Mouse (Mus musculus) lung, postnatal 0 days (tissue): ENCODE data around the gene 1600002K03Rik. TPM values are rescaled to one million over a fixed set of nuclear protein-coding genes. Genes with fewer than 3 reads are reported as not detected.

Experiments
- ATAC-seq: fragments of 200-750 bp; cut with Nextera tagmentation; 2 replicates; pipeline ENCODE4 v1.8.0; 2017; ENCODE audit warnings: moderate library complexity
- DNase-seq: peaks from one replicate; pipeline ENCODE4 v3.0.0-alpha.2; 2016; ENCODE audit warnings: low spot score
- H3K27ac ChIP-seq: fragments of 300-500 bp; sonication (generic); 2 replicates; pipeline ENCODE4 v1.5.1; 2014; ENCODE audit warnings: antibody characterized with exemption, mild to moderate bottlenecking, low read length, mixed read lengths
- H3K27me3 ChIP-seq: fragments of 300-500 bp; sonication (generic); replicated peaks from 2 replicates; pipeline ENCODE4 v1.6.1; 2014; ENCODE audit warnings: low read length, mixed read lengths; ENCODE audit not compliant: insufficient read depth
- H3K36me3 ChIP-seq: fragments of 300-500 bp; sonication (generic); 2 replicates; pipeline ENCODE4 v1.6.1; 2014; ENCODE audit warnings: low read length, mixed read lengths; ENCODE audit not compliant: insufficient read depth
- H3K4me1 ChIP-seq: fragments of 300-500 bp; sonication (generic); 2 replicates; pipeline ENCODE4 v1.6.1; 2014; ENCODE audit warnings: antibody characterized with exemption, low read depth, low read length, mixed read lengths; ENCODE audit not compliant: insufficient read depth
- H3K4me2 ChIP-seq: fragments of 300-500 bp; sonication (generic); replicated peaks from 2 replicates; pipeline ENCODE4 v1.6.1; 2014; ENCODE audit warnings: low read depth, mild to moderate bottlenecking, low read length, moderate library complexity, mixed read lengths
- H3K4me3 ChIP-seq: fragments of 300-500 bp; sonication (generic); 2 replicates; pipeline ENCODE4 v1.5.1; 2014; ENCODE audit warnings: low read depth, low read length
- H3K9ac ChIP-seq: fragments of 300-500 bp; sonication (generic); replicated peaks from 2 replicates; pipeline ENCODE4 v1.6.1; 2014; ENCODE audit warnings: low read depth, mild to moderate bottlenecking
- H3K9me3 ChIP-seq: fragments of 300-500 bp; sonication (generic); 2 replicates; pipeline ENCODE4 v1.6.1; 2016; ENCODE audit warnings: low read length, mixed read lengths
- CTCF ChIP-seq: IDR thresholded peaks from 2 replicates; pipeline ENCODE4 v1.5.1; 2016; ENCODE audit warnings: antibody characterized with exemption, mild to moderate bottlenecking
- EP300 ChIP-seq: IDR thresholded peaks from 2 replicates; pipeline ENCODE4 v1.6.1; 2016; ENCODE audit warnings: antibody characterized with exemption, mild to moderate bottlenecking, control low read depth
- WGBS: fragments of 180-500 bp; shearing (Covaris S2); extraction: QIAGEN DNeasy Blood & Tissue Kit; methylation state at CpG from one replicate; pipeline ENCODE4 v1.1.7; 2014; 5-methylcytosine and 5-hydroxymethylcytosine counted together
- polyA plus RNA-seq: library from polyadenylated mRNA; unstranded; fragments of >200 nt; fragmentation: Nextera tagmentation; extraction: Ambion mirVana; gene quantifications from 2 replicates; pipeline ENCODE4 v1.2.1, GENCODE M21; 2015

The 1600002K03Rik gene
- polyA plus RNA-seq, 1 experiment from 2014 or later = 11.7 TPM

DNA sequence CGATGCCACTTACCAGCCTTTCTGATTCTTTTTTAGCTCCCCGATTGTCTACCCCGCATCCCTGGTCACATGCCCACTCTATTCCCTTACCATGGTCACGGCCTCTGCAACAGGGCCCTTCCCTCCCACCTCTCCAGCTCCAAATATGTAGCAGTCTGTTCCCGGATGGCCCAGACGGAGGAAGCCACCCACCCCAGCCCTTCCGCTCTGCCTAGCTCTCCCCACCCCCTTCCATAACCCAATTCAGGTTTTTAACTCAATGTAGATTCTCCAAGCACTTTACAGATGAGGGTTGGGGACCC, 16.0 kb upstream of the 1600002K03Rik start:
- Histone ChIP-seq H3K4me3 (no peak overlapping the region), H3K4me1 (peaks cover 59% of the 10 kb centered on the region), H3K4me2 (no peak overlapping the region), H3K9me3 (no peaks in the 10 kb centered on the region), H3K36me3 (peaks cover 40% of the 10 kb centered on the region), H3K9ac (no peak overlapping the region), H3K27me3 (no peaks in the 10 kb centered on the region), H3K27ac (peak overlapping the region; percentile 98)
- DNase-seq (peak; percentile 76), ATAC-seq (no peak)
- WGBS = 33% methylated on average over 7 of the region's 7 CpGs
- TF ChIP-seq EP300 (peak; percentile 46; the same call in 1 of the 2 replicates), CTCF (no peak)

DNA sequence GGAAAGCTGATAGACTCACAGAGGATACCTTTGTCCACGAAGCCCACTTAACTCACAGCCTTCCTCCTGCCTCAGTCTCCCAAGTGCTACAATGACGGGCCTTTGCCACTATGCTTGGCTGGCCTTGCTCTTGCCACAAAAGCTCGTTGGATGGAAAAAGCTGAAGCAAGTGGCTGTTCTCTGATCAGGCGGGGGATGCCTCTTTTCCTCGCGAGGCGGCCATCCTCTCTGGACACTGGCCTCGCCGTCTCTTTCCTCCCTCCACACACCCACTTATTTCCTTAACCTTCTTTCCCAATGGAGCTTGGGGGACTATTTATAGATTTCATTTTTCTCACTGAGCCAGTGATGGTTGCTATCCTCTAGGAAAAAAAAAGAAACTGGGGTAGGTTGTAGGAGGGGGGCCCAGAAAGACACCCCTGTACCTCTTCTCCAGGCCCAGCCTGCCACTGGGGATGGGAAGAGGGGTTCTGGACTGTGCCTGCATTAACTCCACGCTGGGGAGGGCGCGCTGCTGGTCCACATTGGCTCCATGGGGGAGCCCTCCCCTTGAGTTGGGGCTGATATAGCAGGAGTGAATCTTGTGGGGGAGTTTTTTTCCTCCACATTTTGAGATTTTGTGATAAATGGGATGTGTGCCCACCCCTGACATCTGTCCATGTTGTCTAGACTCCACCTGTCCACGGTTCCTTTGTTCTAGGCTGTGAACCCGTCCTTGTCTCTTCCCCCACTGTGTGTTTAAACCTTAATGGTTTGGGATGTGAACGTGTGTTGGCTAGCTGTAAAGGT, 15.4 kb upstream of the 1600002K03Rik start:
- no peak overlapping the region for H3K4me3 ChIP-seq
- no peaks in the 10 kb centered on the region for H3K27me3 ChIP-seq
- no peak overlapping the region for H3K4me2 ChIP-seq
- no peak for TF ChIP-seq EP300
- TF ChIP-seq CTCF = no peak
- no peaks in the 10 kb centered on the region for H3K9me3 ChIP-seq
- no peak overlapping the region for H3K9ac ChIP-seq
- peaks cover 61% of the 10 kb centered on the region for H3K4me1 ChIP-seq
- ATAC-seq = no peak
- no peak for DNase-seq
- peak overlapping the region; percentile 98 for H3K27ac ChIP-seq
- H3K36me3 ChIP-seq = peaks cover 40% of the 10 kb centered on the region
- WGBS = 48% methylated on average over 15 of the region's 15 CpGs

DNA sequence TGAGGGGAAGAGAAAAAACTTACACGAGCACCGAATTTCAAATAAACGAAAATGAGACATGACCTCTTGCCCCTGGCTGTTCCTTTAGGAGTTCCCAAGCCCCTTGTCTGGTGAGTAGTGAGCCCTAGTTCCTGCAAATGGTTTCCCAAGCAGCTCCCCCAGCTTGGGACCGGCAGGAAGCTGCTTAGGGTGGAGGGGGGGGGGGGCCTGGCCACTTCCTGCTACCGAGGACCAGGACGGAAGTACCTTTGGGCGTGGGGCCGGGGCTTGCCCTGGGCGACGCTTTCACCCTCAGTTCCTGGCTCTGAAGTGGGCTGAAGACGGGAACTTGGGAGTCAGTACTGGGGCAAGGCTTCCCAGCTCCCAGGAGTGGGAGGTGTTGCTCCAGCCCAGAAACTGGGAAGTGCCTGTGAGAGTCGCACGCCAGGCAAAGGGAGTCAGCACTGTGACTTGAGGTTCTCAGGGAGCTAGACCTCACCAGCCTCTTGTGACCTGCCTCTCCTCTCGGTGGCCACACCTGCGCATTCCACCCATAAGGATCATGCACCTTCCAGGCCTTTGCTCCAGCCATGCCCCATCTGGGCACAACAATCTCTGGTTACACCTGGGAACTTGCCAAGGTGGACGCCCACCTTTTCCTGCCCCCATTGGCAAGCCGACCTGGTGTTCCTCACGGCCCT, 14.3 kb upstream of the 1600002K03Rik start:
- ATAC-seq (peak; percentile 42), DNase-seq (peak; percentile 94)
- 2% methylated on average over 18 of the region's 18 CpGs for WGBS
- H3K27ac ChIP-seq = peak overlapping the region; percentile 98
- H3K4me3 ChIP-seq = no peak overlapping the region
- H3K9me3 ChIP-seq = no peaks in the 10 kb centered on the region
- TF ChIP-seq CTCF (no peak), EP300 (peak; percentile 75)
- peak overlapping the region; percentile 67 for H3K4me2 ChIP-seq
- peak overlapping the region; percentile 29; the same call in 1 of the 2 replicates for H3K9ac ChIP-seq
- H3K4me1 ChIP-seq = peaks cover 58% of the 10 kb centered on the region
- no peaks in the 10 kb centered on the region for H3K27me3 ChIP-seq
- peaks cover 37% of the 10 kb centered on the region for H3K36me3 ChIP-seq

DNA sequence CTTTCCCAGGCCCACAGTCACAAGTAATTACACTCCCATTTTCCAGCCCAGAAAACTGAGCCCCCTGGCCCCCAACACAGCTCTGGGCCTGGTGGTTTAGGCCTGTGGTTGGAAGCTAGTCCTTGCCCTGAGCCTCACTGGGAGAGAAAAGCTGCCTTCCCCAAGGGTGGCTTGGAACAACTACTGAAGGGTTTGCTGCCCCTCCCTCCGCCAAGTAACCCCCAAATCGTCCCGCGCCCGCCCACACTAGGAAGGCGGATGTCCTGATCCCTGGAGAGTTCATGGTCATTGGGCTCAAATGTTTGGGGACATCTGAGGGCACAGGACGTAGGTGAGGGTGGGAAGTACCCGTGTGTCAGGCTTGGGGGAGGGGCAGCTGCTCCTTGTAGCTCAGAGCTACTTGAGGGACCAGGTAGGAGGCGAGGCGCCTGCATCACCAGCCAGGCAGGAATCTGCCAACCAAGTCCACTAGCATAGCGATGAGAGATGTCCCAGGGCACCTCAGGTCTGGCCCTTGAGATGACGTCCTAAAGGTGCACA, 13.7 kb upstream of the 1600002K03Rik start:
- Histone ChIP-seq H3K9me3 (no peaks in the 10 kb centered on the region), H3K9ac (peak overlapping the region; percentile 36; the same call in 1 of the 2 replicates), H3K27me3 (no peaks in the 10 kb centered on the region), H3K27ac (peak overlapping the region; percentile 98), H3K4me3 (peak overlapping the region; percentile 14; the same call in 1 of the 2 replicates), H3K36me3 (peaks cover 31% of the 10 kb centered on the region), H3K4me1 (peaks cover 55% of the 10 kb centered on the region), H3K4me2 (peak overlapping the region; percentile 67)
- peak; percentile 90 for DNase-seq
- TF ChIP-seq EP300 (peak; percentile 47), CTCF (no peak)
- 9% methylated on average over 12 of the region's 12 CpGs for WGBS
- peak; percentile 25 for ATAC-seq

DNA sequence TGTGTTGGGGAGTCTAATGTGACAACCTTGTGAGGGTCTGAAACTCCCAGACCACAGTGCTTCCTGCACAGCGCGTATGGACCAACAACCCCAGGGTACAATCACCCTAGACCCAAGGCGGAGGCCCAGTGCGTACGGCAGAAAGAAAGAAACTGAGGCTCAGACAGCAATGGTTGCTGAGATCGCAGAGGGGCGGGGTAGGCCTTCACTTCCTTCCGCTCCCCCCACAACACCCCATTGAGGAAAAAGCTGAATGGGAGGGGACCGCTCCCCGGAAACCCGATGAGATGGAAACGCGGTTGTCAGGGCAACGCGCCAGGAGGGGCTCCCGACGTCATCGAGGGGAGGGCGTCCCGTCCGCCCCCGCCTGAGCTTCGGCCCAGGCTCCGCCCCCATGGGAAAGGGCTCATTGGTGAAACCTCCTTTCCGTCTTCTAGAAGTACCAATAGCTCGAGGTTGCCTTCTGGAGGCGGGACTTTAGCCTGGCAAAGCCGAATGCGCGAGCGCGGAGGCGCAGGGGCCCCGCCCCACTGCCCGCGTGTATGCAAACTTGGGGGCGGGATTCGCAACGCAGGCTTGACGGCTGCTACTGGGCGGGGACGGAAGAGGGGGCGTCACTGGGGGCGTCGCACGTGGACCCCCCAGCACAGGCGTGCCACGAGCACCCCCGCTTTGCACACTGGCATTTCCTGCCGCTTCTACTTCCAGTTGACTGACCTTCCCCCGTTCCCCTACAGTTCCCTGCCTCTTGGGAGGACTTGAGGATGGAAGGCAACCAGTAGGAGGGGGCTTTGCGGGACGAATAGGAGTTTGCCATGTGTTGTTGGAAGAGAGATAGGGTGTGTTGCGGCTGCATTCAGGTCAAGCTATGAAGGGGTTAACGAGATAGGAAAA, 12.9 kb upstream of the 1600002K03Rik start:
- Histone ChIP-seq H3K4me1 (peaks cover 62% of the 10 kb centered on the region), H3K27me3 (no peaks in the 10 kb centered on the region), H3K9ac (peak overlapping the region; percentile 51; the same call in 1 of the 2 replicates), H3K36me3 (peaks cover 24% of the 10 kb centered on the region), H3K9me3 (no peaks in the 10 kb centered on the region), H3K4me2 (peak overlapping the region; percentile 67), H3K4me3 (peak overlapping the region; percentile 36), H3K27ac (peak overlapping the region; percentile 98)
- under 1% methylated on average over 53 of the region's 55 CpGs for WGBS
- TF ChIP-seq EP300 (peak; percentile 27; the same call in 1 of the 2 replicates), CTCF (no peak)
- DNase-seq (peak; percentile 99), ATAC-seq (peak; percentile 75)
